Mouse (Mus musculus) common myeloid progenitor, adult 5-6 weeks (primary cell): ENCODE measurements at regions not wholly inside any gene's neighbourhood (a gene's known extent, or its start where the extent isn't known, plus 50 kb on each side); places are given as distances from the start of the nearest gene placed in this dataset.
A peak's percentile ranks its signal among the peaks of the same experiment; 100 is the strongest.

ENCODE experiments used
- ATAC-seq: replicated peaks from 2 replicates; pipeline ENCODE4 v1.8.0; 2016; ENCODE audit warnings: low read depth, mild to moderate bottlenecking, moderate TSS enrichment, inconsistent platforms; ENCODE audit not compliant: poor library complexity, severe bottlenecking

DNA sequence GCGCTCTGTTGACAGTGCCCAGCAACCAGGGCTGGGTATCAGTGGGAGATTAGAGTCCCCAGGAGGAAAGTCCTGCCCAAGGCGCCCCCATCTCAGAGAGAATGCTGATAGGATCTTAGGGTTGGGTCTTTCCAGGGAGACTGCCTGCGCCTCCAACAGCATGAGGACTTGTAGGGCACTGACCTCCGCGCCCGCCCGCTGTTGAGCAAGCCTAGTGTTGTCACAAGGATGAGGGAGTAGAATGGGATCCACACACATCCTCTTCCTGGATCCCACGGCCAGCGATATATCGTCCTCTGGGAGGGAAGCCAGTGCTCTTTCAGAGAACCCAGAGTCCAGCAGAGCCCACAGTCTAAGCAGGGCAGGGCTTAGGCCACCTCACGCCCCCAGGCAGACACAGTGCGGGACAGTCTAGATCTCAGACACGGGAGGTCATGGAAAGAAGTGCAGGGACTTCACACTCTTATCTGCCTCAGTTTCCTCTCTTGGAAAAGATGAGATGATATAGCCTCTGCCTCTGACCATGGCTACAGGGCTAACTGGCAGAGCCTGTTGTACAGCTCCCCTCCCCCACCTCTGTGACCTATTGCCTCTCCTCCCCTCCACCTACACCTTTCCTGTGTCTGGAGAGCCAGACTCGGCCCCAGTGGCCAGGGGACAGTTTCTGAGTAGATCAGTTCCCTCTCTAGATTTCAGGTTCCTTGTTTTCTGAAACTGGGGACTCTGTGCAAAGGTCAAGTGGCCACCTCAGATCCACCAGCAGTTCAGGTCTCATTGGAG, 52.0 kb upstream of the Dusp5 start:
- no peak for ATAC-seq

DNA sequence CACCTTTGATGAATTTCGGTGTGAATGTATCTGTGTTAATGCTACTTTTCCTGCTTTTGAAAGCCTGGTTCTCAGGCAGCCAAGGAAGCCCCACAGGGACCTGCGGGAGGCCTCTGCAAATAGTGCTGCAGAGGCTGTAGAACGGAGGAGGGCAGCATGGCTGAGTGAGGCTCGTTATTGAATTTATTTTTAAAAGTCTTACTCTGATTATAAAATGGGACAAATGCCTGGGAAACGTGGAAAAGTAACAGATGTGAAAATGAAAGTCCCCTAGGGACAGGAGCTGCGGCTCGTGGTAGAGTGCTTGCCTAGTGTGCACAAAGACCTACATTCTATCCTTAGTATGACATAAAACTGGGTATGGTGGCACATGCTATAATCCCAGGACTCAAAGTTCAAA, 59.7 kb upstream of the Dusp5 start:
- ATAC-seq, result no peak

- peak; percentile 85 for ATAC-seq
Measured at GRCm38 (mm10) chr19:53464681-53465080, 64.2 kb upstream of the Dusp5 start.

DNA sequence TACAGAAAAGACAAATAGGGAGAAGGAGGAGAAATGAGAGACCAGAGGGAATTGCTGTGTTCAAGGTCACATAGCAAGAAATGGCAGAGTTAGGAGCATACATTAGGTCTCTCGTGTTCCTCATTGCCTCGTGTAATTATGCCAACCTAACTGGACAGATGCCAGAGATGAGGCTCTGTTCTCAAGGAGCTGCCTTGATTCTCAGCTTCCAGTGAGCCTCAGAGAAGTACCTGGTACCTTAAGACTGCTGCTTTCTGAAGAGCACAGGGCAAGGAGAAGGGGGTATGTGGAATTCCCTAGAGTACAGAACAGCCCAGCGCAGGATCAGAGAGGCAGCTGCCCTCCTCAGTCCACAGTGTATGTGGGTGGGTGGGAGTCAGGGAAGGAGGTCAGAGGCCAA, 64.8 kb upstream of the Dusp5 start:
- no peak for ATAC-seq

- ATAC-seq, result peak; percentile 53
Measured at GRCm38 (mm10) chr19:53461025-53462015, 67.6 kb upstream of the Dusp5 start.

DNA sequence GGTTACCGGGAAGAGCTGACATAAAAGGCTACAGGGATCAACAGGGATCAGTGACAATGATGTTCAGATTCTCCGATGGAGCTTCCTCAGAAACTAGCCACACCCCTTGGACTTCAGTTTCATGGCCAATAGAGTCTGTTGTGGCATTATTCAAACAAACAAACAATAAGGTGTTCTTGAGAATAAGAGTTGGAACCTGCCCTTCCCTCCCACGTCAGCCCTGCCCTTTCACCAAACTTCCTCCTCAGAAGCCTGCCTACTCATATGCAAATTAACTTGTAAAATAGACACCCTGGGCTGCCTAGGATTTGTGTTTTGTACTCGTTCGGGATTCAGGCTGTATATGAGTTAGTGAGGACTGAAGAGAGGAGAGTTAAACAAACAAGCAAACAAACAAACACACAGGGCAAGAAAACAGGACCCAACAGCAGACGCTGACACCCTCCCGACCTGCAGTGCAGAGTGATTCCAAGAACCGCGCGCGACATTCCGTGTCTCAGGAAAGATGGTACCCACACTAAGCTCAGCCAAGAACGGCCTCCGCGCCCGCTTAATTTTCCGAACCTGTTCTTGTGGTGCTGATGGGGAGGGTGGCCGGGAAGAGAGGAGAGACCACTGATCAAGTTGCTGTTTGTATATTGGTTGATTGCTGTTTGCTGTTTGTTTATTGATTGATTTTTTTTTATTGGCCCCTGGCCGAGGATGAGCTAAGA, 68.4 kb upstream of the Dusp5 start:
- 0 out of 2 replicates have a peak, but pooled peaks have one; percentile 15 for ATAC-seq

GRCm38 (mm10) chr19:53459407-53459788, 69.0 kb upstream of the Smndc1 start:
- no peak for ATAC-seq

DNA sequence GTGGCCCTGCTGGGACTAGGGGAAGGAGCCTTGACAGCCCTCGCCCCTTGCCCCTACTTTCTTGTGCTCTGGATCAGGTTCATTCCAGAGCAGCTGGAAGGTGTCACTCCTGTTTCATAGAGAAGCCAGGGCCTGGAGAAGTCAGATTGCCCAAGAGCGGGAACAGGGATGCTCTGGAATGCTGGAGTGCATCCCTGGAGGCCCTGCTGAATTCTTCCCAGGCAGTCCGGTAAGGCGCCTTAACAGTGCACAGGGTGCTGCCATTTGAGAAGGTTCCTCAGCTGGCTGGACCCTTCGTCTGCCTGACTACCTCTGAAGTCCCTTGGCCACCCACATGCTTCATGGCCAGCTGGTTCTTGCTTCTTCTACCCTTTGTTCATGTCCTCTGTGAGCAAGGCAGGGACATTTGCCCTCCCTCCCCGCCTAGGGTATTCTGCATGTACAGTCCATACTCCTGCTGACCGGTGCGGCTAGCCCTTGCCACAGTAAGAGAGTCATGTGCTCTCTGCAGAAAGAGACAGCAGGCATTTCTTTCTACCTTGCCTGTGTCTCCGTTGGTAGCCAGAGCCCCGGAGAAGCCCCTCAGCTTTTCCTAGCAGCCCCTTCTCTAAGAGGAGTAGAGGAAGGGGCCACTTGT, 68.5 kb upstream of the Smndc1 start:
- no peak for ATAC-seq

DNA sequence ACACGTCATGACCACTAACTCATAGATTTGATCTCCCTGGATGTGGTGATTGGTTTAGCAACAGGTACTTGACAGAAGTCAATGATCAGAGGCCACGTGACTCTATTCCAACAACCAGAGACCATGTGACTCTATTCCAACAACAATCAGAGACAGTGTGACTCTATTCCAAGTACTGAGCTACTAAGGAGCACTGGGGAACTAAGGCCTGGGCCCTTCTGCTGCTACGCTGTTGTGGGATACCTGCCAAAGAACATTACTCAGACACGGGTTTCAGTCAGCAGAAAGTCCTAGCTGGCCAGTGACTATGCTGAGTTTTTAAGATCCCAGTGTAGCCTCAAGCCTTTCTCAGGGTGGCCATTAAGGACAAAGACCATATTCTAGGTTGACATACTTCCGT, 66.3 kb upstream of the Smndc1 start:
- no peak for ATAC-seq

- no peak for ATAC-seq
Measured at GRCm38 (mm10) chr19:53454571-53454970, 64.2 kb upstream of the Smndc1 start.

GRCm38 (mm10) chr19:53454059-53454458, 63.7 kb upstream of the Smndc1 start:
- ATAC-seq, result no peak

DNA sequence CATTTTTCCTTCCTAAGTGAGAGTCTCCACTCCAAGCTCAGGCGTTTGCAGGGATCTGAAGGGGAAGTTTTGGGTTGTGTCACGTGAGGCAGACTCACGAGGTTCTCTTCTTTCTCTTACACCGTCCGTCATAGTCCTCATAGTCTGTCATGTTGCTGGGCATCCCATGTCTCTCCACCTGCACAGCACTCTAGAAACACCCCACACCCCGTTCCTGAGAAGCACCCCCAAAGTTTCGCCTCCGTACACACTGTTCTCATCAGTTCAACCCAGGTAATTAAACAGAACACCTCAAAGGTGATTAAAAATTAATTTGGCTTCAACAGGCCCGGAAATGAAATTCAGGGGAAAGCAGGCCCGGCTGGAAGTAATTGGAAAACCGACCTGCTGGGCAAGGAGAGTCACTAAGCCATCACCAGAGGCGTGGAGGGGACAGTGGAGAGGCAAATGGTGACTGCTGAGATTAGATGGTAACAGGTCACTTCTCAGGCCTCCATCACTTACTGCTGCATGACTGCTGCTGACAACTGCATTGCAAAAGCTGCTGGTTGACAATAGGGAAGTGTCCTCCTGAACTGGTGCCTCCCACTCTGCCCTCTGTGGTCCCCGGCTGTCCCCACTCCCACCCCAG, 63.1 kb upstream of the Smndc1 start:
- peak; percentile 64 for ATAC-seq

GRCm38 (mm10) chr19:53452360-53452759, 62.0 kb upstream of the Smndc1 start:
- ATAC-seq, result no peak

DNA sequence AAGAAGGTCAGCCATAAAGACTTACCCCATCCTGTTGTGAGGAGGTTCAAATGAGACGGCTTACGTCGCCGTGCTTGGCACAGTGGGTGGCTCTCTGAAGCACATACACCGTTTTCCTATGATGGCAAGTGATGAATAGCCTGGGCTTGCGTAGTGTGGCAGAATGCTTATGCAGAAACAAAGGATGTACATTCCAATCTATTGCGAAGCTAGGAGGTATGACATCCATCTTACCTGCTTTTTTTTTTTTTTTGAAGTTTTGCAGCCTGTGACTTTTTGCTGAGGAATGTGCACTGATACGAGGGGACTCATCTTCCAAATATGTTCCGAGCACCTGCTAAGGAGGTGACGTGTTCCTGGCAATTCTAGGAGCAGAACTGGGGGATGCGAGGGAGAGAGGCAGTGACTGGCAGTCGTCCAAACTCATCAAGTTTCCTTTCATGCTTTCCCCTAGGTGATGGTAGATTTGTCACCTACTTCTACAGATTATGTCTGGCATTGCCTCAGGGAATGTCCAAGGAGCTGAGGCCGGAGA, 61.1 kb upstream of the Smndc1 start:
- ATAC-seq, result no peak

GRCm38 (mm10) chr19:53450624-53451387, 60.4 kb upstream of the Smndc1 start:
- ATAC-seq, result no peak

DNA sequence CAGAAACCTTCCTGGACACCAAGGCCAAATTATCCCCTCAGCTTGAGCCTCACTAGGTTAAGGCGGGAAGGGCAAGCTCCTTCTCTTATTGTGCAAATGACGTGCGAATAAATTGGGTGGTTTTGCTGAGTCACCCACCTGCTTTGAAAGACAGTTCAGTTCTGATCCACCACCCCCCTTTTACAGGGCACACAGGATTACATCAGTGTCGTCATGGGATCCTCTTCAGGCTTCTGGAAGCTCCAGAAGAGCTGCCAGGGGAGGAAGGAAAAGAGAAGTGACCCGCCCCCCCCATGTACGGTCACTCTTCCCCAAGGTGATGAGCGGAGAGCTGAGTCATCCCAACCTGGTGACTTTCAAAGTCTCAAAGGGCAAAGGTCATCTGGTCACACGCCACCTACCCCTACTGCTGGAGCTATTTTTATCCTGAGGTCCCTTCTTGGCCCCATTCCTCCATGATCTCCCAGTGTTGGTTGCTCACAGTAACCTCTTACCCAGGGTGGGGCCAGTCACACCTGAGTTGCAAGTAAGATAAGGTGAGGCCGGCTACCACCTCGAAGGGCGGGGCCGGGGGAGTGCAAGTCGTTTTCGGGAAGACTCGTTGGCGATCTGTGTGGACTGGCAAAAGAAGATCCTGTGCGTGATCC, 58.9 kb upstream of the Smndc1 start:
- ATAC-seq, result 0 out of 2 replicates have a peak, but pooled peaks have one; percentile 18

DNA sequence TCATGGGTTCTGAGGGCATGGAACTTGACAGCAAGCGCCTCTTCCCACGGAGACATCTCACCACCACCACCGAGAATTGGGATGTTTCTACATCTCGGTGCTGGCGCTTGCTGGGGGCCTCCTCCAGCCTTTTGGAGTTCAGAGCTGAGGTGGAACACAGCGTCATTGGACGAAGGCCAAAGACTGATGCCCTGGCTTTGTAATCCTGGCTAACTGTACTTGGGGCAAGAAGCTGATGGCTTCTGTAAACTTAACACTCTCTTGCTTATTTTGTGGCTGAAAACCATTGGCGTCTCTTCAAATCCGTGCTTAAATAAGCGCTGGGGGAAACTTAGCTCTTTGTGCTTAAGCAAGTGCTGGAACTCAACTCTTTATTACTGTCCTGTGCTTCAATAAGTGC, 57.8 kb upstream of the Smndc1 start:
- ATAC-seq, result no peak

- no peak for ATAC-seq
Measured at GRCm38 (mm10) chr19:53447754-53448153, 57.4 kb upstream of the Smndc1 start.
